Mouse (Mus musculus) liver, adult 2 months (tissue): ENCODE measurements around the gene Foxq1.

Experiments used
- CTCF ChIP-seq: fragments of 200-500 bp; IDR thresholded peaks from 2 replicates; pipeline ENCODE4 v1.5.1; 2011; ENCODE audit warnings: low read depth, low read length, control low read depth
- POLR2A ChIP-seq: fragments of 200-500 bp; IDR thresholded peaks from 2 replicates; pipeline ENCODE4 v1.6.1; 2011; ENCODE audit warnings: low read length, control low read depth; ENCODE audit not compliant: insufficient read depth; ENCODE audit errors: extremely low read depth

DNA sequence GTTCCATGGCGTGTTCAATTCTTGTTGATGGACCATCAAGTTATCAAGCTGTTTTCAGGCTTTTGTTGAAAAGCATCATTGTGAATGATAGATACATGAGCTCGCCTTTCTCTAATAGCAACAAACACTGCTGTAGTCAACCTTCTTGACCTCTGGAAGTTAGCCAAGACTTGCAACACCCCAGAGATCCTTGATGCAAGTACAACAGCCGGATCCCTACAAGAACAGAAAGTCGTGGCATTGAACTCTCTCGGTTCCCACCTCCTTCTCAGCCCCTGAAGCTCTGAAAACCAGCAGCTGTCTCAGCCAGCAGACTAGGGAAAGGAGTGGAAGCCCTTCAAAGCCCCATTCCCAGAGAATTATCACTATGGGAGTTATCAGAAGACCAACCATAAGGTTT lies 31.4 kb downstream of the Foxq1 start:
- TF ChIP-seq CTCF (no peak), POLR2A (no peak)
